Mouse (Mus musculus) liver, embryonic 15.5 days (tissue): ENCODE measurements at regions not wholly inside any gene's neighbourhood (a gene's known extent, or its start where the extent isn't known, plus 50 kb on each side); places are given as distances from the start of the nearest gene placed in this dataset.
A peak's percentile ranks its signal among the peaks of the same experiment; 100 is the strongest.

Experiments
- ATAC-seq: fragments of 200-750 bp; cut with Nextera tagmentation; 2 replicates; pipeline ENCODE4 v1.8.0; 2017; ENCODE audit warnings: moderate number of reproducible peaks, mild to moderate bottlenecking, moderate library complexity; ENCODE audit not compliant: insufficient read depth
- H3K27ac ChIP-seq: fragments of 300-500 bp; sonication (generic); replicated peaks from 2 replicates; pipeline ENCODE4 v1.5.1; 2015; ENCODE audit warnings: mild to moderate bottlenecking, inconsistent platforms
- H3K27me3 ChIP-seq: fragments of 300-500 bp; sonication (generic); 2 replicates; pipeline ENCODE4 v1.6.1; 2015; ENCODE audit warnings: mild to moderate bottlenecking, inconsistent platforms
- H3K36me3 ChIP-seq: fragments of 300-500 bp; sonication (generic); replicated peaks from 2 replicates; pipeline ENCODE4 v1.6.1; 2015; ENCODE audit warnings: moderate library complexity, mild to moderate bottlenecking, inconsistent platforms
- H3K4me1 ChIP-seq: fragments of 300-500 bp; sonication (generic); replicated peaks from 2 replicates; pipeline ENCODE4 v1.6.1; 2015; ENCODE audit warnings: inconsistent platforms
- H3K4me2 ChIP-seq: fragments of 300-500 bp; sonication (generic); 2 replicates; pipeline ENCODE4 v1.6.1; 2015; ENCODE audit warnings: moderate library complexity, mild to moderate bottlenecking, inconsistent platforms
- H3K4me3 ChIP-seq: fragments of 300-500 bp; sonication (generic); replicated peaks from 2 replicates; pipeline ENCODE4 v1.5.1; 2015; ENCODE audit warnings: mild to moderate bottlenecking, inconsistent platforms
- H3K9ac ChIP-seq: fragments of 300-500 bp; sonication (generic); 2 replicates; pipeline ENCODE4 v1.6.1; 2015; ENCODE audit warnings: moderate library complexity, mild to moderate bottlenecking, inconsistent platforms
- H3K9me3 ChIP-seq: fragments of 300-500 bp; sonication (generic); replicated peaks from 2 replicates; pipeline ENCODE4 v1.6.1; 2016; ENCODE audit warnings: inconsistent platforms
- WGBS: fragments of 180-500 bp; shearing (Covaris S2); methylation state at CpG from one replicate; pipeline ENCODE4 v1.1.7; 2015; ENCODE audit warnings: mixed read lengths; ENCODE audit not compliant: insufficient replicate concordance; 5-methylcytosine and 5-hydroxymethylcytosine counted together

DNA sequence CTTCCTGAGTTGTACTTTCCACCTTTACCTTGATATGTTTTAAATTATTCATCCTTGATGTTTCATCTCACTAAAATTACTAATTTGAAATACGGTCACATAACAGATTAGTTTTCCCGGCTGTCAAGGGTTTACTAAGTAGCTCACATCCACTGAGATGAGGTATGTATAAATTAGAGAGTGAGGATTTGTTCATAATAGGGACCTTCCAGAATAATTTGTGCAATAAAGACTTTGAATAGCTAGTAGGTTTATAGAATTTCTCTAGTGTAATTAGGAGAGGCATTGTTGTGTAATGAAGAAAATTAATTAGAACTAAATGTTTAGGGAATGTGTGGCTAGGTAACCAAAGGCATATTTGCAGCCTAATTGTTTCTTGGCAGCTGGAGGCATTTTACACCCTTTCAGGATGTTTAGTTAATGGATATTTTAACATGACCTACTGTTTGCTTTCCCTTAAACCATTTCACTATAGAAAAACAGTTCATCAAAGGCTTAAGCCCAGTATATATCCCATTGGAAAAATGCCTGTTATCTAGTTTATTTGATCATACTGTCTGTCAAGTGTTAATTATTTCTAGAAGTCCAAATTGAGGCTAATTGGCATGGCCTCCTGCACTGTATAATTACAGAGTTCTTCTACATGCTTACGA is 70.8 kb downstream of the Mat2b start:
- no peaks in the 10 kb centered on the region for H3K9me3 ChIP-seq
- H3K36me3 ChIP-seq: no peaks in the 10 kb centered on the region
- no peak overlapping the region for H3K9ac ChIP-seq
- H3K4me3 ChIP-seq: no peak overlapping the region
- no peaks in the 10 kb centered on the region for H3K4me1 ChIP-seq
- H3K27me3 ChIP-seq: no peaks in the 10 kb centered on the region
- no peak for ATAC-seq
- no peak overlapping the region for H3K27ac ChIP-seq
- 67% methylated on average over 3 of the region's 3 CpGs for WGBS
- no peak overlapping the region for H3K4me2 ChIP-seq

DNA sequence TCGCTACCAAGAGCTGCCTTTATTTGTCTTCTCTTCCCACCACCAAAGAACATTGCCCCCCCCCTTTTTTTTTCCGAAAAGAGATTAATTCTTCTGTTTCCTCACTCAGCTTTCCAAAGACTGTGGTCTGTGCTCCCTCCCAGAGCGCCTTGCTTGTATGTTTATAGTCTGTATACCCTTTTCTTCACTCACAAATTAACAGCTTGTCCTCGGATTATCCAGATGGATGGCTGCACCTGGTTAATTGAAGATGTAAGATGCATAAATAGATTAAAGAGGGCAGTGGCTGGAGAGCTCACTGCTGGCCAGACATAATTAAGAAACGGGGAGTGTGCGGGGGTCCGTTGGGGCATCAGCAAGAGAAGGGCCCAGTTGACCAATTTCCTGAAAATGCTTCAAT is 75.0 kb downstream of the Mat2b start:
- Histone ChIP-seq H3K9me3 (no peaks in the 10 kb centered on the region), H3K4me3 (no peak overlapping the region), H3K27ac (no peak overlapping the region), H3K27me3 (no peaks in the 10 kb centered on the region), H3K9ac (no peak overlapping the region), H3K4me2 (no peak overlapping the region), H3K4me1 (no peaks in the 10 kb centered on the region), H3K36me3 (no peaks in the 10 kb centered on the region)
- ATAC-seq: no peak
- 59% methylated on average over 7 of the region's 7 CpGs for WGBS

DNA sequence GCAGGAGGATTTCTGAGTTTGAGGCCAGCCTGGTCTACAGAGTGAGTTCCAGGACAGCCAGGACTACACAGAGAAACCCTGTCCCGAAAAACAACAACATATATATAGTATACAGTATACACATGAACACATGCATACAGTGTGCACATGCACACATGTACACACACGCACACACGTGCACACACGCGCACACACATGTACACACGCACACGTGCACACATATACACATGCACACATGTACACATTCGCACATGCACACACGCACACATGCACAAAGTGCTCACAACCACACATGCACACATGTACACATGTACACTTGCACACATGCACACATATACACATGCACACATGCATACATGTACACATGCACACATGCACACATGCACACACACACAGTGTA is 92.0 kb downstream of the Mat2b start:
- Histone ChIP-seq H3K4me2 (no peak overlapping the region), H3K4me3 (no peak overlapping the region), H3K9me3 (no peaks in the 10 kb centered on the region), H3K9ac (no peak overlapping the region), H3K27ac (no peak overlapping the region), H3K36me3 (no peaks in the 10 kb centered on the region), H3K4me1 (no peaks in the 10 kb centered on the region; the same call in 1 of the 2 replicates), H3K27me3 (no peaks in the 10 kb centered on the region)
- WGBS: 83% methylated on average over 9 of the region's 9 CpGs
- no peak for ATAC-seq

DNA sequence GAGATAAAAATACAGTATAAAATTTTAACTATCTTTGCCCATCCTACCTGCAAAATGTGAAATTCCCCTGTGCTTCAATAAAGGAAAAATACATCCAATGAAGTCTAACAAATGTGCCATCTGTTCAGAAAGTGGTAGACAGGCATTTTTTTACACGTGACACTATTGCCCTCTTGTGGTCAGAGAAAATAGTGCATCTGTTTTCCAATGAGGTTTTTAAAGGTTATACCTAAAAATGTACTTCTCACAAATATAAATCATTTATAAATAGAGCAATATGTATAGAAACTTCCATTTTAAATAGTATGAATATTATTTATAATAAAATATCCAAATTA is 93.5 kb downstream of the Mat2b start:
- no peaks in the 10 kb centered on the region; the same call in 1 of the 2 replicates for H3K4me1 ChIP-seq
- H3K9me3 ChIP-seq: no peaks in the 10 kb centered on the region
- H3K4me3 ChIP-seq: no peak overlapping the region
- ATAC-seq: no peak
- H3K27ac ChIP-seq: no peak overlapping the region
- 0% methylated on average over 1 of the region's 1 CpGs for WGBS
- no peaks in the 10 kb centered on the region for H3K27me3 ChIP-seq
- H3K4me2 ChIP-seq: no peak overlapping the region
- no peaks in the 10 kb centered on the region for H3K36me3 ChIP-seq
- no peak overlapping the region for H3K9ac ChIP-seq

DNA sequence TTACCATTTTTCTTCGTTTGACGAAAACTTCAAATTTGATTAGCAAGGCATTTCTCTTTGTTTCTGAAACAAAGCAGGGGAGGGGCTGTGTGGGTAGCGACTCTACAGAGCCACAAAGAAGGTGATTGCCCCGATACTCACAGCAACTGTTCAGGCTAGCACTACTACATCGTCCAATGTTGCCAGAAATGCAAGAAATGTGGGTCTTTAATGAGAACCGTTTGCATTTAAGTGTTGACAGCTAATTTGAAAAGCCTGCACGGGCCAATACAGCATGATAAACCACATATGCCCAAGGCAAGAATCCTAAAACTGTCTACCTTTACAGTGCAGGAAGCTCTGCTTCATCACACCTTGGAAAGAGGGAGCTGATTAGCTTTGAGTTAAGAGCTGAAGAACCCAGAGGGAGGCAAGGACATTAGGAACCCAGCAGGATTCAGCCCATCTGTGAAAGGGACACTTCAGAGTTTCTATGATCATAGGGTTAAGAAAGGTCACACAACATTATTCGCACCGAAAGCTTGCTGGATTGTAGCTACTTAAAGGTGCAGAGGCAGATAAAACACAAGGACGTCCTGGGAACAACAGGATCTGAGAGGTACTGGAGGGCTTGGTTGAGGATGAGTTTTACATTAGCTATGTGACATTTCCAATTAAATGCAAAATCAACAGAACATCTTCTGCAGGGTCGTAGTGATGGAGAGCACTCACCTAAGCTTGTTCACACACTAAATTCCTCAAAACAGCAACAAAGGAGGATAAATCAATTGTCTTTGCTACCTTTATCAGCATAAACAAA is 94.0 kb downstream of the Mat2b start:
- Histone ChIP-seq H3K9me3 (no peaks in the 10 kb centered on the region), H3K9ac (no peak overlapping the region), H3K27ac (no peak overlapping the region), H3K36me3 (no peaks in the 10 kb centered on the region), H3K27me3 (no peaks in the 10 kb centered on the region), H3K4me1 (no peaks in the 10 kb centered on the region; the same call in 1 of the 2 replicates), H3K4me3 (no peak overlapping the region), H3K4me2 (no peak overlapping the region)
- ATAC-seq: no peak
- WGBS: 15% methylated on average over 11 of the region's 11 CpGs

DNA sequence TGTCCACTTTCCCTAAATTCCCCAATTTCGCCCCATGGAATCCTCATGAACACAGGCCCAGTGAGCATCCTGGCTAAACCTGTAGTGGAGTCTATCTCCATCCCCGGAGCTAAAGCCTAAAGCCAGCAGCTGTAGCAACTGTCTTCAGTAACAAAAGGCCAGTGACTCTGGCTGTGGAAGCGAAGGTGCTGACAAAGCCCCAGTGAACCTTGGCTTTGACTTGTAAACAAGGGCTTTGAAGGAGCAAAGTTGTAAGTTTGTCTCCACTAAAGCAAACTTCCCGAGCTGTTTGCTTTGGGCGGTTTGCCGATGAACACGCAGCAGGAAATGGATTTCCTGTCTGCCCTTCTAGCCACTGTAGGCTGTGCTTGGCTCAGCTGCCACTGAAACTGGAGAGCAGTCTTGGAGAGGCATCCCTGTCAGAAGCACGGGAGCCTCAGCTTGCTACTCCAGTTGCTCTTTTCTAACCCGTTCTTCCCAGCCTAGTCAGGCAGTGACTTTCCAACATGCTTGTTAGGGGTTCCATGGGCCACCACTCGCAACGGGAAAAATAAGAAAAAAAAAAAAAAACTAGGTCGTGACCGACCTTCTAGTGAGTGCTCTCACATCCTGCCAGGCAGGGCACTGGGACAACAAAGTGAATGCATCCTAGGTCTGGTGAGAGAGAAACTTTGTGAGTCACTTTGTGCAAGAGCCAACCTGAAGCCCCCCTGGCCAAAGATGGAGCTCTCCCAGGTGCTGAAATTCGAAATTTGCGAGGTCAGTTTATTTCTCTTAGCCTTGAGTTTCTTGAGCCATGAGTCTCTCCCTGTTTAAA is 94.8 kb downstream of the Mat2b start:
- H3K9ac ChIP-seq: no peak overlapping the region
- H3K9me3 ChIP-seq: no peaks in the 10 kb centered on the region
- no peaks in the 10 kb centered on the region; the same call in 1 of the 2 replicates for H3K4me1 ChIP-seq
- H3K36me3 ChIP-seq: no peaks in the 10 kb centered on the region
- no peak overlapping the region for H3K4me3 ChIP-seq
- H3K27ac ChIP-seq: no peak overlapping the region
- peak overlapping the region; percentile 30 for H3K4me2 ChIP-seq
- WGBS: 4% methylated on average over 15 of the region's 15 CpGs
- no peaks in the 10 kb centered on the region for H3K27me3 ChIP-seq
- no peak for ATAC-seq

DNA sequence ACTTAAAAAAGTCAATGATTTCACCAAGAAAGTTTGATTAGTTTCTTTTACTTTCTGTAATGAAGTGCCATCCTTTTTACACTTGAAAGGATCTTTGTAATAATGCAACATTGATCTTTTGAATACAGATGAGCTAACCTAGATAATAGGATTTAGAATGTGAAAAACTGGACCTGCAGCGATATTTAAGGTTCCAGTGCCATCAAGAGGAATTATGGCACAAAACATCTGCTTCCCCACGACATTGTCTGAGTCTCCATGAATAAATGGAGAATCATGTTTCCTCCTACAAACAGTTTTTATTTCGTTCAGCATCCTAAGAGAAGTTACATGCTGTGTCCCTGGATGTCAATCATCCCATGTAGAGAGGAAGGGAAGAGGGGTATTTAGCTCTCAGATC is 98.7 kb downstream of the Mat2b start:
- Histone ChIP-seq H3K27me3 (no peaks in the 10 kb centered on the region), H3K4me1 (no peaks in the 10 kb centered on the region; the same call in 1 of the 2 replicates), H3K36me3 (no peaks in the 10 kb centered on the region), H3K4me2 (no peak overlapping the region), H3K9me3 (no peaks in the 10 kb centered on the region), H3K27ac (no peak overlapping the region), H3K4me3 (no peak overlapping the region), H3K9ac (no peak overlapping the region)
- no peak for ATAC-seq
- WGBS: 40% methylated on average over 3 of the region's 3 CpGs

DNA sequence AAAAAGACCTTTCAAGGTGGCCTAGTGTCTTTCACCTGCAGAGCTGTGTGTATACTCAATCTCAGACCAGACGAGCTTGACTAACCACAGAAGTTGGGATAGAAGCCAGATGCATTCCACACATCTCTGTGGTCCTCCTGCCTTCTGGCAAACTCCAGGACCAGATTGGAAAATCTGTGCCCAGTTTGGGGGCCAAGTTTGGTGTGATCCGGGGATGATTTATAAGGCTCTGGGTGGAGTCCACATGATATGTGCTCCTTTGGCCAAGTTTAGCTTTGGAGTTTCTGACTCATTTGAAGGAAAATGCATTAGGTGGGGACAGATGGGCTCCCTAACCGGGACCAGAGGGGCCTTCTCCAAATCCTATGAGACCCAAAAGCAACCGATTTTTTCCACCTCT is 102.9 kb downstream of the Mat2b start:
- no peak overlapping the region for H3K9ac ChIP-seq
- no peak overlapping the region for H3K27ac ChIP-seq
- H3K4me2 ChIP-seq: no peak overlapping the region
- H3K4me1 ChIP-seq: no peaks in the 10 kb centered on the region
- WGBS: 60% methylated on average over 4 of the region's 4 CpGs
- H3K27me3 ChIP-seq: no peaks in the 10 kb centered on the region
- no peak overlapping the region for H3K4me3 ChIP-seq
- no peaks in the 10 kb centered on the region for H3K36me3 ChIP-seq
- no peak for ATAC-seq
- H3K9me3 ChIP-seq: no peaks in the 10 kb centered on the region

DNA sequence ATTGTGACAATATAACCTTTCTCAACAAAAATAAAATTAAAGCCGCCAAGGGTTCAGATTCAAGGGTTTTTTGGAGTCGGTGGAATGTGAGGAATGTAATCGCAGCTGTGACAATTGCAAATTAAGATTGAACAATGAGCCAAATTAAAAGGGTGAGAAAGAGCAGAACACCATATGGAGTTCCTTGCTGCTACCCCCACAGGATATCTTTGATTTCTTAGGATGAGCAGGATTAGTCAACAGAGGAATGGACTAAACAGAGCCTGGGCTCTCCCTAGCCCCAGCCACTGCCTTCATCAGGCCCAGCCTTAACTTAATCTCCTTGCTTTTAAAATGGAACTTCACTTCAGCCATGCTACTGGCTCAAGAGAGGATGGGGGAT is 121.3 kb downstream of the Mat2b start:
- H3K27me3 ChIP-seq: no peaks in the 10 kb centered on the region
- no peak overlapping the region for H3K9ac ChIP-seq
- WGBS: 26% methylated on average over 3 of the region's 3 CpGs
- H3K4me1 ChIP-seq: no peaks in the 10 kb centered on the region
- no peak for ATAC-seq
- H3K27ac ChIP-seq: no peak overlapping the region
- H3K9me3 ChIP-seq: no peaks in the 10 kb centered on the region
- no peak overlapping the region for H3K4me3 ChIP-seq
- H3K36me3 ChIP-seq: no peaks in the 10 kb centered on the region
- H3K4me2 ChIP-seq: no peak overlapping the region

DNA sequence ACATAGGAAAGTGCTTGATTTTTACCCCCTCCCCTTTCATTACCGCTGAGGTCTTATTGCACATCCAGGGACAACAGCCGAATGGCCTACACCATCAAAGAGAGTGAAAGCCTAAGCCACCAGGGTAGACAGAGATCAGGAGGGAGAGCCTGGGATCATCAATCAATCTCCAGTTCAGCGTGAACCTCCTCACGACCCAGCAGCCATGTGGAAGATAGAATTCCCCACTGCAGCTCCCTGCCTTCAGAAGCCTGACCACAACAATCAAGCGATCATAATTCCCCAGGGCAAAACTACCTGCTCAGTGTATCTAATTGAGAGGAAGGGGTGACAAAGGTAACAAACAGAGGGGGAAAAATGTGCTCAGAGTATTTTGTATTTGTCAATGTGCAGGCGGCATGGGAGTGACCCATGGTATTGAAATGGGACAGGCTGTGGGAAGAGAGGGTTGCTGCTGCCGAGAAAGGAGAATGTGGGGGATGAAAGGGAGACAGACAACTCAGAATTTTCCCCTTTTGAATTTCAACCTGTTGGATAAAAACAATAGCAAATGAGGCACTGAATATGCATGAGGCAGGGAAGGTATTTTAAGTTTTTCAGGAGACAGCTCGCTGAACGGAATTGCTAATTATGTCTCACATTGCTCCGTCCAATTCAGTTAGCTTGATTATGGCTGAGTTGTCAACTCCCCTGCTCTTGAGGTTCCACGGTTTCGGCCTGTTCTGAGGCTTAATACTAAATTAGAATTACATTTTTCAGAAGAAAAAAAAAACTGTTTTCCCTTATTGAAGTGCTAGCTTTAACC is 121.8 kb downstream of the Mat2b start:
- Histone ChIP-seq H3K4me2 (no peak overlapping the region), H3K27ac (no peak overlapping the region), H3K36me3 (no peaks in the 10 kb centered on the region), H3K9ac (no peak overlapping the region), H3K4me3 (no peak overlapping the region), H3K4me1 (no peaks in the 10 kb centered on the region), H3K27me3 (no peaks in the 10 kb centered on the region), H3K9me3 (no peaks in the 10 kb centered on the region)
- WGBS: 36% methylated on average over 12 of the region's 12 CpGs
- no peak for ATAC-seq

DNA sequence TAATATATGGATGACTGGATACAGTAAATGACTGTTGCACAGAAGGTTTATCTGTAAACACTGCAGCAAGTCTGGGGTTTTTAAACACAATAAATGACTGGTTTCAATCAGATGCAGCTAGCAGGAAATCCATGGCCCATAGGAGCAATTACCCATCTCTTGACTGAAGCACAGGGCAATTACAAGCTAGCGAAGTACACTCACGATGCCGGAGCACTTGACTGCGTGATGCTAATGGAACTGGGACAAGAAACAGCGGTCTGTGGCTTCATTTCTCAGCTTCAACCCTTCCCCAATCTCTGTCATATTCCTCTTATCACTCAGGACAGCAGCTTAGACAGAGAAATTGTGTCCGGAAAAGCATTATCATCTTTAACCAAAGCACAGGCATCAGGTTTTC is 132.1 kb downstream of the Mat2b start:
- H3K36me3 ChIP-seq: no peaks in the 10 kb centered on the region
- no peak overlapping the region for H3K27ac ChIP-seq
- no peaks in the 10 kb centered on the region for H3K4me1 ChIP-seq
- 72% methylated on average over 6 of the region's 6 CpGs for WGBS
- ATAC-seq: no peak
- H3K4me3 ChIP-seq: no peak overlapping the region
- H3K4me2 ChIP-seq: no peak overlapping the region
- no peak overlapping the region for H3K9ac ChIP-seq
- no peaks in the 10 kb centered on the region for H3K9me3 ChIP-seq
- H3K27me3 ChIP-seq: no peaks in the 10 kb centered on the region
